Mouse (Mus musculus) c-Kit-positive CD71-negative TER-119-negative erythroid progenitor cells, embryonic 14.5 days (primary cell): ENCODE measurements around the gene Six5.
A peak's percentile ranks its signal among the peaks of the same experiment; 100 is the strongest.

Source experiments
- DNase-seq: peaks from one replicate; pipeline ENCODE4 v3.0.0-alpha.2; 2013; ENCODE audit warnings: low read depth

Gene Six5

DNA sequence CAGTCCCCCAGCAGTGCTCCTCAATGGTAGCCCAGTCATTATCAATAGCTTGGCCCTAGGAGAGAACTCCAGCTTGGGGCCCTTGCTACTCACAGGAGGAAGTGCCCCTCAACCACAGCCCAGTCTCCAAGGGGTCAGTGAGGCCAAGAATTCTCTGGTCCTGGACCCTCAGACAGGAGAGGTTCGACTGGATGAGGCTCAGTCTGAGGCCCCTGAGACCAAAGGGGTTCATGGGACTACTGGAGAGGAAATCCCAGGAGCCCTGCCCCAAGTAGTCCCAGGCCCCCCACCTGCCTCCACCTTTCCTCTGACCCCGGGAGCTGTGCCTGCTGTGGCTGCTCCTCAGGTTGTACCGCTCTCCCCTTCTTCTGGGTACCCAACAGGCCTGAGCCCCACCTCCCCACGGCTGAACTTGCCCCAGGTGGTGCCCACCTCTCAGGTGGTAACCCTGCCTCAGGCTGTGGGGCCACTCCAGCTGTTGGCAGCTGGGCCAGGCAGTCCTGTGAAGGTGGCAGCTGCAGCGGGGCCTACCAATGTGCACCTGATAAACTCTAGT is 2.1 kb downstream of the Six5 start:
- DNase-seq, result no peak

DNA sequence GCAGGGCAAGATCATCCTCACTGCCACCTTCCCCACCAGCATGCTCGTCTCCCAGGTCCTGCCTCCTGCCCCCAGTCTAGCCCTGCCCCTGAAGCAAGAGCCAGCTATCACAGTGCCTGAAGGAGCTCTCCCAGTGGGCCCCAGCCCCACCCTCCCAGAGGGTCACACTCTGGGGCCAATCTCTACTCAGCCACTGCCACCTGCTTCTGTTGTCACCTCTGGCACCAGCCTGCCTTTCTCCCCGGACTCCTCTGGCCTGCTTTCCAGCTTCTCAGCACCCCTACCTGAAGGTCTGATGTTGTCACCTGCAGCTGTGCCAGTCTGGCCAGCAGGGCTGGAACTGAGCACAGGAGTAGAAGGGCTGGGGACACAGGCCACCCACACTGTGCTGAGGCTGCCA is 2.8 kb downstream of the Six5 start:
- no peak for DNase-seq

DNA sequence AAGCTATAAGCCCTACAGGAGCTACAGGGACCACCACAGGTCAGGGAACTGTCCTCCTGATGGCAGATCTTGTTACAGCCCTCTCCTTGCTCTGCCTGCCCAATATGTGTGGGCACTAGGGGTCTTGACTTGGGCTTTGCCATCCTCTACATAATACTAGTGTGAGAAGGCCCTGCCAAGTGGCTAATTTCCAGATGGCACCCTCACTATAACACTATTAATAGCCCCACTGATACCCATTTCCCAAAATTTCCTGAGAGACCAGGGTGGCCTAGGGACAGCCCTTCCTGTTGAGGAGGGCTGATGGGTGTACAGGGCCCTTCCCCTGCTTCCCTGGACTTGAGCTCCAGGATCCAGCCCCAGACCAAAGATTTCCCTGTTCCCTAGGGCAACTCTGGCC is 3.5 kb downstream of the Six5 start:
- DNase-seq, result no peak

DNA sequence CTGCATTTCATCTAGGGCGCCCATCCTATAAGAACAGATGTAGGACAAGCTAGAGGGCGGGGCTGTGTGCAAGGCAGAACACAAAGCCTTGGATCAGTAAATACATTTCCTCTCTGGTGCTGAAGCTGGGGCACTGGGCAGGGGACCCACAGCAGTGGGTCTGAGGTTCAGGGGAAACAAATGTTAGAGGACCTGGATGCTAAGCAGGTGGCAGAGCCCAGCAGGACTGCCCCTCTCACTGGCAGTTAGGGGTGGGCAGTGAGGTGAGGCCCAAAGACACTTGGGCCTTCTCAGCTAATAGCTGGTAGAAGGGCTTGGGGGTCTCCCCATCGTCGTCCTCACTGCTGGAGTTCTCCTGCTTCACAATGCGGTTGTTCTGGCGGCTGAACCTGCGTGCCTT is 4.4 kb downstream of the Six5 start:
- no peak for DNase-seq

DNA sequence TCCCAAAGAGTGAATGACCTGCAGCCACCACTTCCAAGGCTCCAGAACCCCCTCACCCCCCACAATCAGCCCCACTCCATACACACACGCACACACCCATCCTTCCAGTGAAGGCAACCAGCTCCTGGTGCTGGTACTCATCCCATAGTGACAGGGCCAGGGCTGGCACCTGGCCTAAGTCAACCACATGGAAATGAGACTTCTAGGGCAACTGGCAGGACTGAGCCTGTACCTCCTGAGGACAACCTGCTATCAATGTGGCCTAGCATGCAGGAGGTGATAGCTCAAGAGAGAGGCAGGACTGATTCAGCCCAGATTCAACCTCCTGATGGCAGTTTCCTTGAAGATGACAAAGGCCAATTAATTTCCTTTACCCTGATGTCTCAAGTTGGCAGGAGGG is 5.9 kb downstream of the Six5 start:
- DNase-seq, result no peak

DNA sequence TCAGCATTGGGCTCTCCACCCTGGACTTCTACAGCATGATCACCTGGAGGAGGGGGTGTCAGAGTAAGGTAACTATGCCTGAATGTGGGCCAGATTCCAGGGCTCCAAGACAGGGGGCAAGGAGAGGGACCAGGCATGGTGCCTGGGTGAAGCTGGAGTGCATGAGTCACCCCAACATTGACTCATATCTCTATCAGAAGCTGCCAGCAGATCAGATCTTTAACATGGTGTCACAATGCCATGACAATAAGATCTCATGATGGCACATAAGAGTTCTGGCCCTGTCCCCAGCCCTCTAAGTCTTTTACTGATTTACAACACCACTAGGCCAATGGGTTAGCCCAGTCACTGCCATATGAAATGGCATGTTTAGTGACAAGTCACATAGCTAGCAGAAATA is 9.3 kb downstream of the Six5 start:
- DNase-seq, result no peak

DNA sequence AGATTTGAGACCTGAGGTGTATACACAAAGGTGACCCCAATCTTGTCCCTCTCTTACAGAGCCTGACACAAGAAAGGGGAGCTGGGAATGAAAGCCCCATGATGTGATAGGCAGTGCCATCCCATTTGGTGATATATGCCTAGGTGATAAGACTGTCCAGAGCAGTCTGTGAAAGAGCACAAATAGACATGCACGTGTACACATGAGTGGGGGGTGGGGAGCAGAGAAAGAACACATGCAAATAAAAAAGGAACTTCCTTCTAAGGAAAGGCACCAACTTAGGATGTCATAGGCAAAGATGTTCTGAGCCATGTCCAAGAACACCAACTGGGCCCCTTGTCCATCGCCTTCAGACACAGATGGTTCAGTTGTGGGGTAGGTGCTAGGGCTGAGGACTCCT is 10.1 kb downstream of the Six5 start:
- no peak for DNase-seq

DNA sequence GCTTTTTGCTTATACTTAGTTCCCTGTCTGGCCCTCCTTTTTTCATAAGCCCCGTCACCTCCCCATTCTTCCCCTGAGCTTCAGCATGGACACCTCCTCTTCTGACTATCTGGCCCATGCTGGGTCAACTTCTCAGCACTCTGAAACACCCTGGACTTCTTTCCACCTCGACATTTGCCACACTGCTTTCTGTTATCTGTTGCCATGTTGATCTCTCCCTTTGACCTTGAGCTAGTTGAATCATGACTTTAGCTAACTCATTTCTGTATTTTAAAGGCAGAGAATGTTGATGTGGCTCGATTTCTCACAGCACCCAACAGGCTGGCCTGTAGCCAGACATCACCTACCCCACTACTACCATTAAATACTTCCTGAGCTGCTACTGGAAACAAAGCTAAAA is 13.0 kb downstream of the Six5 start:
- DNase-seq, result no peak

DNA sequence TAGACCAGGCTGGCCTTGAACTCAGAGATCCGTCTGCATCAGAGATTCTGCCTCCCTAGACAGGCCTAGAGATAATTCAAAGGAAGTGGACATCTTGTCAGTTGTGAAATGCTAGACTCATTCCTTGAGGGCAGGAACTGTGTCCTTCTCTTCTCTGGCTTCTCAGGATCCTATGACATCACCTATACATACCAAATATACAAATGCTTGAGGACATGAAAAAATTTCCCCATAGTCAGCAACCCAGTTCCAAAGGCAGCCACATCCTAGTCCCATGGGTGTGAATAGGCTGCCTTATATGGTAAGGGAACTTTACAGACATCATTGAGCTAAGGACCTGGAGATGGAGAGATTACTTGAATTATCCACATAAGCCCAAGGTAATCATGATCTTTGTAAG is 15.2 kb downstream of the Six5 start:
- DNase-seq, result no peak

DNA sequence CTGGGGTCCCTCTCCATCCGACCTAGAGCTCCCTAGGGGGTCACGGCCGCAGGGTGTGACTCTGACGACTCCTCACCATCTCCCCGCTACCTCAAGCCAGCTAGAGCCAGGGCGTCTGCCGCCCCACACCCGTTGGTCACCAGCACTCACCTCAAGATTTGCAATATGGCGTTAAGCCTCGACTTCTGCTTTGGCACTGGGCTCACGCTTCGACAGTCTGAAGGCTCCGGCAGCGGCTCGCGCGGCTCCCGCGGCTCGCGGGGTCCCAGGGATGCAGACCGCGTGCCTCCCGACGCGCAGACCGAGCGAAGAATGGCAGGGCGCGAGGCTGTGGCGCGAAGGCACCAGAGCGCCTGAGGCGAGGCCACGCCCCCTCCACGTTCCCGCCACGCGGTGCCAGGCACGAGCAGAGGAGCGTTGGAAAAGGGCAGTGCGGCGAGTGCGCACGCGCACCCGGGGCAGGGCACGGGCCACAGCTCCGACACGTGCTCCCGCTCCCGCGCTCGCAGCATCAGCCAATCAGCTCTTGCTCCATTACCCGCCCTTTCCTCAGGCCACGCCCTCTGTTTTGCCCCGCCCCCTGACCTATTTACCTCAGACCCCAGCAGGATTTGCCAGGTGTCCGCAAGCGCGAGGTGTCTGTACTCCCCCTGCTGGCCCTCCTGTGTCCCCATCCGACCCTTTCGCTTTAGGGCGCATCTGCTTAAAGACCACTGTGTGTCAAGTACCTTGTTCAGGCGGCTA is 23.8 kb downstream of the Six5 start, which contains the start of gene Gm4969:
TSS of gene Gm4969 (minus strand) at position 341 of the 744 bp plus-strand sequence.
- DNase-seq, result no peak

DNA sequence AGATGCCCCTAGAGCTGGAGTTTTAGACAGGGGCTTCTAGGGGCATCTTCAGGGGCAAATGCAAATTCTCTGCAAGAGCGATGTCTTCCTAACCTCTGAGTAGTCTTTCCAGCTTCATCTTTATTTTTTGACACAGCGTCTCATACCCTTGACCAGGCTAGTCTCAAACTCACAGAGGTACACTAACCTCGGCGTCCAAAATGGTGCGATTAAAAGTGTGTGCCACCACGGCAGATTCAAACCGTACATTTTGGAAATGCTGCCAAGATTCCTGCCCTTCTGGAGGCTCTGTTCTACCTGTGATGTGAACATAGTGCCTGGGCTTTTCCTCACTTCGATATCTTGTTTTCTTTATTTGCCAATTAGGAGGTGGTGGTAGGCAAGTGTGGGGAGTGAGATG is 24.7 kb downstream of the Six5 start:
- no peak for DNase-seq

DNA sequence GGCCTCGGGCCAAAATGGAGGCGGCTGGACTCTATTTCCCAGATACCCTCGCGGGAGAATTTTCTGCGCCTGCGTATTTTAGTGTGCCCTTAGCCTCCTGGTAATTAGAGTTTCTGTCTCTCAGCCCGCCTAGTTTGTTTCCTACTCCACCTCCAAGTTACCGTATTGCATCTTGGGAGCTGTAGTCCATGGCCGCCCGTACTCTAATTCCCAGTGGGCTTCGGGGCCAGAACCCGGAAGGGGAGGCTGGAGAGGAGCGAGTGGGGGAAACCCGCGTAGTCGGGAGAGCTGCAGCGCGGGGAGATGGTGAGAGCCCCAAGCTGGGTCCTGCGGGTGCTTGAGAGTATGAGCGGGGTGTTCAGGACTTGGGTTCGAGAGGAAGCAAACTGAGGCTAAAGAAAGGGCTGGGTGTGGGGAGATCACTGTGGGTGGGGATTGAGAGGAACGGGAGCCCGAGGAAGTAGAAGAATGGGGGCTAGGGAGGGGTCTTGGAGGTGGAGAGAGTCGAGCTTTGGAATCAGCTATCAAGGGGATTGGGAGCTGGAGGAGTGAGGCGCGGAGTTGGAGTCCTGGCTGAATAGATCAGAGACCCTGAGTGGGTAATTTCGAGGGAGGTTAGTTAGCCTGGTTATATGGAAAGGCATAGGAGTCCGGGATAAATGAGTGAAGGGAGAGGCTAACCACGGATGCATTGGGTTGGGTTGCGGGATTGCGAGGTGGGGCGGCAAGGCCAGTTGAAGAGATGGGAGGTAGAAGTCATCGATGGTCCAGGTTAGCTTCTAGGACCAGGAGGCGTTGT is 25.4 kb downstream of the Six5 start, which contains the start of gene Fbxo46:
TSS of gene Fbxo46 (plus strand) at position 229 of the 799 bp plus-strand sequence.
- DNase-seq, result peak; percentile 97

DNA sequence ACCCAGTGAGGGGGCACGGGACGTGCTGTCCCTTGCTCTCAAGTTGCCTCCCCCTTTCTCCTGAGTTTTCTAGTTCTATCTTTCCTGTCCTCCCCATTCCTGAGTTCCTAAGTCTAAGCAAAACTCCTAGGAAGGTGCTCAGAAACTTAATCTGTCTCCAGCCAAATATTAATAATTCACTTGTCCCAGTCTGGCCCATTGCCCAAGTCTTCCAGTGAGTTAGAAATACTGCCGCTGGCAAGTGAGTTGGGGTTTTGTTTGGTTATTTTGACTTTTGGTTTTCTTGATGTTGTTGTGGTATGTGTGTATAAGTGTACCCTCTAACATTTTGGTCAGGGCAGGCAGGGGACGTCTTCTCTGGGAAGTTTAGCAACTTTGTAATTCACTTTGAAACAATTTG is 27.3 kb downstream of the Six5 start:
- DNase-seq, result no peak

DNA sequence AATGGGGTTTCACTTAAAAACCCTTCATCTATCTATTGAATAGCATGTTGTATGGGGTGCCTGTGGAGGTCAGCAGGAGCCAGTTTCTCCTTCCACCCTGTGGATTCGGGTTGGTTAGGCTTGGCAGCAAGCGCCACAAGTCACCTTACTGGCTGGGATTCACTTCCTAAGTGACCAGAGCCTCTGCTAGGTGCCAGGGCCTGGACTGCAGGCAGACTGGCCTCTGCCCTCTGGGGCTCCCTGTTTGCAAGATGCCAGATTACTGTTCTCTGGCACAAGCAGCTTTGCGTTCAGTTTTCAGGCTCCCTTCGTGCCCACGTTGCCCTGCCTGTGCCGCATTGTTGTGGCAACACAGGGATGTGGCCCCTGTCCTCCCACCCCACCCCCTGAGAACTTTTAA is 30.3 kb downstream of the Six5 start:
- no peak for DNase-seq

DNA sequence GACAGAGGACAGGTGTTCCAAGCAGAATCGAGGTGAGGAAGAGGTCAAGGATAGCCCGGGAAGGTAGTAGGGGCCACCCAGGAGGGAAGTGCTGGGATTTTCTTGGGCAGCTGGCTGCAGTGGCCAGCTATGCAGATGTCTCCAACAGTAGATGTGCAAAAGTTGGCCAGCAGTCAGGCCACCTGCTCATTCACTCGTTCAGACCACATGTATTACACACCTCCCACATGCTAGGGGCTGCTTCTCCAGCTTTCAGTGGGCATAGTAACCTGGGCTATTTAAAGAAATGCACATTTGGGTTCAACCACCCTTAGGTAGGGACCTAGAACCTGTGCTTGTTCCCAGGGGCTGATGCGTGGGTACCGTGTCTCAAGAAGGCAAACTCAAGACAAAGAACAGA is 33.4 kb downstream of the Six5 start:
- no peak for DNase-seq

DNA sequence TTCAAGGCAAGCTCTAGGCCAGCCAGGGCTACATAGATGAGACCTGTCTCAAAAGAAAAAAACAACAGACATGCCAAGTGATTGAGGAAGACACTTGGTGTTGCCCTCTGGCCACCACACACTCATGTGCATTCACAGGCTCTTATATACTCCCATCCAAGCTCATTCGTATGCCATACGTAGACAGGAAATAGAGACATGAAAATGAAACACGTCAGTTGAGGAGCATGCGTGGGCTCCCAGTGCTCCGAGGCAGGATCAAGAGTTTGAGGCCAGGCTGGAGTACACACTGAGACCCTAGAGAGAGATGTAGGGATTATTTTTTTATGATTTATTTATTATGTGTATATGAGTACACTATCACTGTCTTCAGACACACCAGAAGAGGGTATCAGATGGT is 35.0 kb downstream of the Six5 start:
- no peak for DNase-seq

DNA sequence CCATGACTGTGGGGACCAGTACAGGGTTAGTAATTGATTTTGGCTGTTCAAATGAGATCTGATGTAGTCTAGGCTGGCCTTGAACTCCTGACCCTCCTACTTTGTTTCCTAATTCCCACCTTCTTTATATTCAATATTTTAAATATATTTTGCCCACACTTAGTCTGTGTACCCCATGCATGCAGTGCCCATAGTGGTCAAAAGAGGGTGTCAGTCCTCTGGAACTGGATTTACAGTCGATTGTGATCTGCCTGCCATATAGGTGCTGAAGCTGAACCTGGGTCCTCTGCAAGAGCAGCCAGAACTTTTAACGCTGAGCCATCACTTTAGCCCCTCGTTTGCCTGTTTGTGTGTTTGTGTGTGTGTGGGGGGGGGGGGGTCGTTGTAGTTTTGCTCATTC is 36.3 kb downstream of the Six5 start:
- DNase-seq, result no peak

DNA sequence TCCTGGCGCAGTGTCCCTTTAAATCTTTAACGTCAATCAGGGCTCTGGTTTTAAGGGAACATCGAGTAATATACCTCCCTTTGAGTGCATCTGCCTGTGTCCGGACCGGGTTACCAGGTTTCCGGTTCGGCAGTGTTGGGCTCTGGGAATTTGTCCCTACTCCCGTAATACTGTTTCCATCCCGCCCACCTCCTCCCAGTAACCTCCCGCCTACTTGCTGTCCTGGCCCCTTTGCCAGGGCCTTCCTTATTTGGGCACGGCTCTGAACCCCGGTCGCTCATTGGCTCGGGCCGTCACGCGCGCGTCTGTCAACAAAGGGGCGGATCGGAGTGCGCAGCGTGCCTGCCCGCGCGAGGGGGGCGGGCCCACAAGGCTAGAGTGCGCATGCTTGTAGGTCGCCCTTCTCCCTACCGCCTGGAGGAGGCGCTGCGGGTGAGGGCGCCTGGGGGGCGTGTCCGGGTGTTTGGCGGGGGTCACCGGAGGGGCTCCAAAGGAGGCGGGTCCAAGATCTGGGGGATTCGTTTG is 37.0 kb downstream of the Six5 start:
- peak; percentile 85 for DNase-seq

DNA sequence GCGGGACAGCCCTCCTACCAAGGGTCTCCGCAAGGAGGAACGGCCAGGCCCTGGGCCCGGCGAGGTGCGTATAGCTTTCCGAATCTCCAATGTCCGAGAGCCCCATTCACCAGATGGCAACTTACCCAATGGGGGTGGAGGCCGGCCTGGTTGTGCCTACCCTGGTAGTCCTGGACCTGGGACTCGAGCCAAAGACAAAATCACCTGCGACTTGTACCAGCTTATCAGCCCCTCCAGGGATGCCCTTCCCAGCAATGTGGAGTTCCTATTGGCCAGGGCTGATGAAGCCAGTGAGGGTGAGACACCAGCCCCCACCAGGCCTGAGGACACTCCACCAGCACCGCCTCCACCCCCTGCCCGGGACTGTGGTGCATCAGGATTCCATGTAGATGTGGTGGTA is 41.8 kb downstream of the Six5 start:
- DNase-seq, result no peak

DNA sequence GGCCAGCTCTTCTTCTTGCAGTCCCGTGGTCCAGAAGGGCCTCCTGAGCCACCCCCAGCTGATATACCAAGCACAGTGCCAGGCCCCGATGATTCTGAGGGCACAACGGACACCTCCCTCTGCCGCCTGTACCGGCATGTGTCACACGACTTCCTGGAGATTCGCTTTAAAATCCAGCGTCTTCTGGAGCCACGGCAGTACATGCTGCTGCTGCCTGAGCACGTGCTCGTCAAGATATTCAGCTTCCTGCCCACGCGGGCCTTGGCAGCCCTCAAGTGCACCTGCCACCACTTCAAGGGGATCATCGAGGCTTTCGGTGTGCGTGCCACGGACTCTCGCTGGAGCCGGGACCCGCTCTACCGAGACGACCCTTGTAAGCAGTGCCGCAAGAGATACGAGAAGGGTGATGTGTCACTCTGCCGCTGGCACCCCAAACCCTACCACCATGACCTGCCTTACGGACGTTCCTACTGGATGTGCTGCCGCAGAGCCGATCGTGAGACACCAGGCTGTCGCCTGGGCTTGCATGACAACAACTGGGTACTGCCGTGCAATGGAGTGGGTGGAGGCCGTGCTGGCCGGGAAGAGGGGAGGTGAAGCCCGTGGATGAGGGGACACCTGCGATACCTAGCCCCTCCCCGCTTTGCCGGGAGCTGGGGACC is 42.4 kb downstream of the Six5 start:
- DNase-seq, result no peak

DNA sequence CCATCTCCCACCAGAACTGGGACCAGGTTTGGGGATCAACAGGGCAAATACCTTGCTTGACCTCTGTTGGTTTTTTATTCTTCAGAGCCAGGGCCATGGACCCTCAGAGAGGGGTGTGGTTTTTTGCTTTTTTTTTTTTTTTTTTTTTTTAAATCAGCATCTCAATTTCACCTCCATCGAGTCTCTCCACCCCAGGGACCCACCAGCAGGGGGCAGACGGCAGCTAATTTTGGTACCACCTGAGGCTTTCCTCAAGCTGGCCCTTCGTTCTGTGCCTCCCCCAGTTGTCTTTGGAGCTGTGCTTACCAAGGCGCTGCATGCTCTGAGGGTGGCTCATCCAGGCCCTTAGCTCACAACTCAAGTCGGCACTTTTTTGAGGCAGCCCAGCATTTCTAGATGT is 43.0 kb downstream of the Six5 start:
- no peak for DNase-seq

DNA sequence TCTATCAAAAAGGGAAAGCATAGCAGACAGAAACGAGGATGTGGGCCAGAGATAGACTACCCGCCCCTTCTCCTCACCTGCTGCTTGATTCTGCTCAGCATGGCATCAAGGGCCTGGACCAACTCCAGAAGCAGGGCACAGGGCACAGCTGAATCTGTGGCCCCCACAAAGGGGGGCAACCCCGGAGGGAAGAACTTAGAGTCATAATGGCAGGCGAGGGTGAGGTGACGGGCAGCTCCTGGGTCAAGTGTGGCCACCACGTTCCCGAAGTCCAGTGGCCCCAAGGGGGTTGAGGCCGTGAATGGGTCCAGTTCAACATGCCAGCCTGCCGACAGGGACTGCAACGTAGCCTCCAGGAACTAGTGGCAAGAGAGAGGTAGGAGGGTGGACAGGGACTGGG is 52.4 kb downstream of the Six5 start:
- no peak for DNase-seq
